Mouse (Mus musculus): ENCODE data around the gene Sept5. TPM values are rescaled to one million over a fixed set of nuclear protein-coding genes. Genes with fewer than 3 reads are reported as not detected.

Gene Sept5
- polyA plus RNA-seq, 1 experiment from 2014 or later, result 1.7 TPM

GRCm38 (mm10) chr16:18584901-18585510, 44.7 kb downstream of the Sept5 start:
- no peak for DNase-seq (ENCODE audit: low spot score)

- no peak for DNase-seq (ENCODE audit: low spot score)
These were observed 45.9 kb downstream of the Sept5 start for GRCm38 (mm10) chr16:18583673-18584357.

DNA sequence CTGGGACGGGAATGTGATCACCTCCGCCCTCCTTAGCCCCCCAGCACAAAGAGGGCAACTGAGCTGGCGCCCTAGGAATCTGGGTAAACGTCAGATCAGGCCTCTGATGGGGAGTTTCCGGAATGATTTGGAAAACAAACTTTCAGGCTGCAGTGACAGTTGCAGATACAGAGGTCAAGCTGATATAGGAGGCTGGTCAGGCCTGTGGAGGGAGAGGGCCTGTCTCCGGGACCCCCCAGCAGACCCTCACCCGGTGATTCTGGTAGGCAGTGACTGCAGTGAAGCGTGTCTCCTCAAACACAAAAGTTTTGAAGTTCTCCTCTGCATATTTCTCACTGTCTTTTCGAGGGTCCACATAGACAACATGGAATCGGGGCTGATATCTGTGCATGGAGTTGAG, 46.6 kb downstream of the Sept5 start:
- no peak for DNase-seq (ENCODE audit: low spot score)

GRCm38 (mm10) chr16:18582426-18583148, 47.2 kb downstream of the Sept5 start:
- DNase-seq (ENCODE audit: low spot score), result no peak

- DNase-seq (ENCODE audit: low spot score), result peak; percentile 10
These were observed 48.0 kb downstream of the Sept5 start for GRCm38 (mm10) chr16:18581623-18582205.

DNA sequence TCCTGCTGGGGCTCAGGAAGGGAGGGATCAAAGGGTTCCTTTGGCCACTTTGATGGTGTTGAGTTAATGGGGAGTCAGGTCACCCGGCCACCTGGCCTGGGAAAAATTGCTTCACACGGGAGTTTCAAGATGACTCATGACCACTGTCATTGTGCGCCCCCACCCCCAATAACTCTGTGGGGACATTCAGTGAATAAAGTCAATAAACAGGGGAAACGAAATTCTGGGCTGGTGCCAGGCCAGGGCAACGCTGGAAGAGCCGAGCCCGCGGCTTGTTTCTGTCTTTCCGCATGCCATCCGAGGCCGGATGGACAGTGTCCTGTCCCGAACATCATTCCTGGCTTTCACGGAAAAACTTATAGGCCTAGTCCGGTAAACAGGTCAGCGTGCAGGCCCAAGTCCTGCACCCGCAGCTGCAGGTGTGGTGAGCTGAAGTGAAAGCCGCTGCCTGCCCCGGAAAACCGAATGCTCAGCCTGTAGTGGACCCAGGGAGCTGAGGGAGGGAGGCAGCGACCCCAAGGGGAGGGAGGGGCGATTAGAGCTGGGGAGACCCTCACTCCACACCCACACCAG, 48.6 kb downstream of the Sept5 start:
- no peak for DNase-seq (ENCODE audit: low spot score)

DNA sequence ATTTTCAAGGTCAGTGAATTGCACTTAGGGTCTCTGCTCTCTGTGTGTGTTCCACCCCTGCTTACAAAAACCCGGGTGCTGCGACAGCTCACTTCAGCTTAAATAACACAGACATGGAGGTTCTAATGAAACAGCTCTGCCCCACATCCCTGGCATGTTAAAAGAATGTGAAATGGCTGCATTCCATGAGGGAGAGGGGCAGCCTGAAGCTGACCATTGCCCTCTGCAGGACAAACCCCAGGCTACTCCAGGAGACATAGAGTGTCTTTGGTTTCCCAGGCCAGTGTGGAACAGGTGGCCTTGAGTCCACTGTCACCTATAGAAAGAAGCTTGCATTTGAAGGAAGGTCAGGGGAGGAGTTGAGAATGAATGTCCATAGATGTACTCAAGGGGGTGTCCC, 49.4 kb downstream of the Sept5 start:
- no peak for DNase-seq (ENCODE audit: low spot score)

- DNase-seq (ENCODE audit: low spot score), result no peak
These were observed 52.1 kb downstream of the Sept5 start for GRCm38 (mm10) chr16:18577599-18578160.

GRCm38 (mm10) chr16:18577071-18577470, 52.7 kb downstream of the Sept5 start:
- no peak for DNase-seq (ENCODE audit: low spot score)

DNA sequence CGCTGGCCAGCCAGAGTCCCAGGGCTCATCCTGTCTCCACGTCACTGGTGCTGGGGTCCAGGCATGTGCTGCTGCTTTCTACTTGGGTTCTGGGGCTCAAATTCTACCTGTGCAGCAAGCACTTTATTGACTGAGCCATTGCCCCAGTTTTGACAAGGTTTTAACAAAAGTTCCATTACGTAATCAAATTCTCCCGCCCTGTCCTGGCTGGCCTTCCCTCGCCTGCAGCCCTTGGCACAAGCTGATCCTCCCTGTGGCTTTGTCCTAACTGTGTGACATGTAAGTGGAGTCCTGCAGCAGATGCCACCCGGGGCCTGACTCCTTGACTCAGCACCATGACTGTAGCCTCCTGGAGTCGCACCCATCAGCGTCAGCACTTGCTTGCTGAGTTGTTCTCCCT, 55.6 kb downstream of the Sept5 start:
- no peak for DNase-seq (ENCODE audit: low spot score)

Other genes with a start within 250 kb of the Sept5 start
- gene Txnrd2, start 203.6 kb downstream of the Sept5 start, polyA plus RNA-seq (2015; fragmentation: Nextera tagmentation; extraction: Ambion mirVana), result 11.3 and 12.3 TPM in 2 replicates
- gene Comt, start 203.1 kb downstream of the Sept5 start, polyA plus RNA-seq (2015; fragmentation: Nextera tagmentation; extraction: Ambion mirVana), result 73.8 and 83.6 TPM in 2 replicates
- 34.2 and 35.2 TPM in 2 replicates for gene Gnb1l, start 131.2 kb downstream of the Sept5 start, polyA plus RNA-seq (2015; fragmentation: Nextera tagmentation; extraction: Ambion mirVana)
- 4.6 and 5.6 TPM in 2 replicates for gene Rtl10, start 131.1 kb downstream of the Sept5 start, polyA plus RNA-seq (2015; fragmentation: Nextera tagmentation; extraction: Ambion mirVana)
- 0.24 and 0.25 TPM in 2 replicates for gene Tbx1, start 39.3 kb downstream of the Sept5 start, polyA plus RNA-seq (2015; fragmentation: Nextera tagmentation; extraction: Ambion mirVana)
- gene Gp1bb, start 7.6 kb downstream of the Sept5 start, polyA plus RNA-seq (2015; fragmentation: Nextera tagmentation; extraction: Ambion mirVana), result 0.71 and 0.78 TPM in 2 replicates
- gene Gm49601, start 3.5 kb downstream of the Sept5 start, polyA plus RNA-seq (2015; fragmentation: Nextera tagmentation; extraction: Ambion mirVana), result not detected in 2 replicates
- gene Cldn5, start 146.9 kb upstream of the Sept5 start, polyA plus RNA-seq (2015; fragmentation: Nextera tagmentation; extraction: Ambion mirVana), result 15.4 and 23.6 TPM in 2 replicates
- gene Ufd1, start 181.8 kb upstream of the Sept5 start, polyA plus RNA-seq (2015; fragmentation: Nextera tagmentation; extraction: Ambion mirVana), result 98.8 and 111 TPM in 2 replicates
- 60.7 and 68.5 TPM in 2 replicates for gene Cdc45, start 182.0 kb upstream of the Sept5 start, polyA plus RNA-seq (2015; fragmentation: Nextera tagmentation; extraction: Ambion mirVana)
- 19.5 and 34.3 TPM in 2 replicates for gene 2510002D24Rik, start 206.6 kb upstream of the Sept5 start, polyA plus RNA-seq (2015; fragmentation: Nextera tagmentation; extraction: Ambion mirVana)
- gene Gm28539, start 206.6 kb upstream of the Sept5 start, polyA plus RNA-seq (2015; fragmentation: Nextera tagmentation; extraction: Ambion mirVana), result not detected in 2 replicates
- 123 and 126 TPM in 2 replicates for gene Mrpl40, start 246.9 kb upstream of the Sept5 start, polyA plus RNA-seq (2015; fragmentation: Nextera tagmentation; extraction: Ambion mirVana)
- 12.7 and 16.4 TPM in 2 replicates for gene Hira, start 247.1 kb upstream of the Sept5 start, polyA plus RNA-seq (2015; fragmentation: Nextera tagmentation; extraction: Ambion mirVana)

All from thymus, postnatal 0 days (tissue).